Comparison of ENCODE assay signal across 21 mouse cellular contexts in the genomic region with DNA sequence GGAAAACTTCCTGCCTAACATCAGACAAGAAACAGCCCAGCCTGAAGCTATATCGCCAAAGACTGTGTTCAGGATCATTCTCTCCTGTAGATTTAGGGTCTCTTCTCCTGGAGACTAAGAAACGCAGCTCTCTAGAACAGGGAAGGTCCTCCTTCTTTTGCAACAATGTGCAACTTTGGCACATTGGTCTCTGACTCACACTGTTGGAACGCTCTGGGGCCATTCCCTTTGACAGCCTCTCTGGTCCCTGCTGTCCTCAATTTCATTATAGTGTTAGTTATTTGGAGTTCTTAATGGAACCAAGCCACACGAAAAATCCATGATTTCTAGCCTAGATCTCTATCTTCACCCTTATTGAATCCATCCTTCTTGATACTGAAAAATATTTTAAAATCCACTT. TPM values are rescaled to one million over a fixed set of nuclear protein-coding genes. Genes with fewer than 3 reads are reported as not detected.
DNase-seq lines count a peak whose midpoint lies in the region.
"Had no signal": no experiment of that assay in that cellular context is flagged by ENCODE, and none has a peak within 500 bp of the region (broad histone marks: within the 10 kb centered on the region; RNA-seq: fewer than 3 reads in every experiment).

No protein-coding gene starts in this region.

- DNase-seq in adrenal gland, postnatal 36 days = peak; percentile 56 to 67
- no peak for DNase-seq in adrenal gland, adult 8-10 months
- DNase-seq in heart, postnatal 10 days = peak; percentile 42 to 46
- no peak for DNase-seq in heart, embryonic 10.5 days (ENCODE audit: low spot score)
- DNase-seq in 3T3-L1 (ENCODE audit: low read depth, low spot score) = peak; percentile 71
- no peak for DNase-seq in layer of hippocampus, adult 11-12 months (ENCODE audit: low spot score)
- DNase-seq: cerebellum, adult 18-20 months; cerebellum, postnatal 14 days; forebrain, postnatal 0 days; heart, adult 11 months; kidney, postnatal 25 days; layer of hippocampus, postnatal 36 days; liver, postnatal 0 days; lung, postnatal 14 days; thymus, adult 18-20 months; thymus, postnatal 4 days had no signal

- peaks cover 16% of the 10 kb centered on the region; the same call in 1 of the 2 replicates for H3K36me3 ChIP-seq in heart, embryonic 10.5 days

- peaks cover 18% of the 10 kb centered on the region for H3K4me1 ChIP-seq in heart, embryonic 10.5 days
- peaks cover 51% of the 10 kb centered on the region for H3K4me1 ChIP-seq in brown adipose tissue, adult 24 weeks (ENCODE audit: control insufficient read depth, insufficient read depth, insufficient read length, low read length)

- no peaks in the 10 kb centered on the region for H3K27me3 ChIP-seq in heart, embryonic 10.5 days (ENCODE audit: insufficient read depth, poor library complexity, severe bottlenecking)
- H3K27me3 ChIP-seq: limb, embryonic 12.5 days had no signal

- 82% methylated on average over 4 of the region's 4 CpGs for WGBS in heart, embryonic 10.5 days

- H3K4me3 ChIP-seq in heart, embryonic 10.5 days = no peak overlapping the region
- H3K4me3 ChIP-seq in brown adipose tissue, adult 24 weeks (ENCODE audit: insufficient read depth, low read depth, low read length) = no peak overlapping the region
- H3K4me3 ChIP-seq: limb, embryonic 12.5 days; megakaryocyte, embryonic 14.5 days; midbrain, embryonic 13.5 days had no signal

- no peaks in the 10 kb centered on the region for H3K9me3 ChIP-seq in heart, embryonic 10.5 days
- H3K9me3 ChIP-seq: limb, embryonic 12.5 days; megakaryocyte, embryonic 14.5 days; midbrain, embryonic 13.5 days had no signal

- intact Hi-C loops in heart, postnatal 10 days (cut with DNase I) = no loop called here

- H3K27ac ChIP-seq in heart, embryonic 10.5 days = no peak overlapping the region
- H3K27ac ChIP-seq in brown adipose tissue, adult 24 weeks (replicated peaks; ENCODE audit: low read depth, low read length) = peak overlapping the region; percentile 62
- H3K27ac ChIP-seq: limb, embryonic 12.5 days; midbrain, embryonic 13.5 days had no signal

RNA-seq across cellular contexts. Expression of a gene that starts 7.1 kb away (rescaled TPM):
- 100 to 1,000 TPM; 434 to 635 TPM for total RNA-seq in adrenal gland, postnatal 36 days (2021)
- total RNA-seq in adrenal gland, adult 8-10 months (2022) = 100 to 1,000 TPM; 495 to 753 (median 629) TPM
- total RNA-seq in heart, postnatal 10 days (2021) = 100 to 1,000 TPM; 112 to 223 TPM
- 44.7 and 47.2 TPM in 2 replicates for polyA plus RNA-seq in heart, embryonic 10.5 days (2016; fragmentation: Nextera tagmentation; extraction: Ambion mirVana)
- 63.4 and 130 TPM in 2 replicates for polyA plus RNA-seq in brown adipose tissue, adult 24 weeks (2012; ENCODE audit: insufficient read depth, insufficient read length, missing spikeins)
- total RNA-seq: monocyte, adult 5-6 weeks had no signal

Comparison
In these comparisons a context has a peak if more than half of its experiments do, and no peak if none do; other contexts are left out.
1. DNase-seq: peak in adrenal gland, postnatal 36 days (2 of 2), heart, postnatal 10 days (2 of 2) and 3T3-L1 (single experiment); none in adrenal gland, adult 8-10 months (single experiment), heart, embryonic 10.5 days (single experiment) and layer of hippocampus, adult 11-12 months (single experiment).